Mouse (Mus musculus) intestine, embryonic 14.5 days (tissue): ENCODE results near the gene Smok3c. TPM values are rescaled to one million over a fixed set of nuclear protein-coding genes. Genes with fewer than 3 reads are reported as not detected.
A peak's percentile ranks its signal among the peaks of the same experiment; 100 is the strongest.
"Not testable (repeated sequence)": the region's sequence is repeated elsewhere in the genome, so short reads cannot be mapped to it uniquely, and the experiment has no call there.

Source experiments
- ATAC-seq: fragments of 200-750 bp; cut with Nextera tagmentation; replicated peaks from 2 replicates; pipeline ENCODE4 v1.8.0; 2017; ENCODE audit warnings: low read depth, moderate number of reproducible peaks, moderate TSS enrichment, moderate library complexity; ENCODE audit not compliant: low FRiP score, low TSS enrichment
- DNase-seq: peaks from one replicate; pipeline ENCODE4 v3.0.0-alpha.2; 2018; ENCODE audit warnings: low spot score
- H3K27ac ChIP-seq: fragments of 300-500 bp; sonication (generic); 2 replicates; pipeline ENCODE4 v1.5.1; 2014; ENCODE audit warnings: low read depth, mild to moderate bottlenecking, control low read depth
- H3K27me3 ChIP-seq: fragments of 300-500 bp; sonication (generic); replicated peaks from 2 replicates; pipeline ENCODE4 v1.6.1; 2014; ENCODE audit warnings: low read length, control low read depth; ENCODE audit not compliant: control insufficient read depth, insufficient read depth
- H3K36me3 ChIP-seq: fragments of 300-500 bp; sonication (generic); 2 replicates; pipeline ENCODE4 v1.6.1; 2014; ENCODE audit warnings: low read length, control low read depth; ENCODE audit not compliant: control insufficient read depth, insufficient read depth
- H3K4me1 ChIP-seq: fragments of 300-500 bp; sonication (generic); replicated peaks from 2 replicates; pipeline ENCODE4 v1.6.1; 2014; ENCODE audit warnings: low read length, control low read depth, mixed read lengths; ENCODE audit not compliant: control insufficient read depth, insufficient read depth
- H3K4me2 ChIP-seq: fragments of 300-500 bp; sonication (generic); 2 replicates; pipeline ENCODE4 v1.6.1; 2014; ENCODE audit warnings: low read length
- H3K4me3 ChIP-seq: fragments of 300-500 bp; sonication (generic); 2 replicates; pipeline ENCODE4 v1.5.1; 2014; ENCODE audit warnings: low read depth, low read length, control low read depth, mixed read lengths
- H3K9ac ChIP-seq: fragments of 300-500 bp; sonication (generic); 2 replicates; pipeline ENCODE4 v1.6.1; 2014; ENCODE audit warnings: mild to moderate bottlenecking, low read length
- H3K9me3 ChIP-seq: fragments of 300-500 bp; sonication (generic); 2 replicates; pipeline ENCODE4 v1.6.1; 2016; ENCODE audit warnings: low read length, control low read depth; ENCODE audit not compliant: control insufficient read depth
- WGBS: fragments of 180-500 bp; shearing (Covaris S2); extraction: QIAGEN DNeasy Blood & Tissue Kit; methylation state at CpG from one replicate; pipeline ENCODE4 v1.1.7; 2014; 5-methylcytosine and 5-hydroxymethylcytosine counted together
- polyA plus RNA-seq: library from polyadenylated mRNA; unstranded; fragments of >200 nt; fragmentation: Nextera tagmentation; extraction: Ambion mirVana; gene quantifications from 2 replicates; pipeline ENCODE4 v1.2.1, GENCODE M21; 2014

Gene Smok3c
- polyA plus RNA-seq = not detected in 2 replicates

GRCm38 (mm10) chr5:138052894-138053293, at the start of gene Smok3c:
Gene Smok3c, plus strand, starts transcription at chr5:138053194.
- not testable (repeated sequence) for H3K4me3 ChIP-seq, H3K4me1 ChIP-seq, ATAC-seq, H3K36me3 ChIP-seq, DNase-seq, H3K9ac ChIP-seq, H3K4me2 ChIP-seq, H3K9me3 ChIP-seq, H3K27me3 ChIP-seq, H3K27ac ChIP-seq
- no CpG with 5 or more reads among the region's 5 CpGs for WGBS

GRCm38 (mm10) chr5:138009437-138009836, 43.6 kb upstream of the Smok3c start:
- Histone ChIP-seq H3K36me3 (no peaks in the 10 kb centered on the region), H3K4me2 (no peak overlapping the region), H3K27ac (no peak overlapping the region), H3K4me3 (no peak overlapping the region), H3K9me3 (no peaks in the 10 kb centered on the region), H3K9ac (no peak overlapping the region), H3K4me1 (no peaks in the 10 kb centered on the region), H3K27me3 (no peaks in the 10 kb centered on the region)
- DNase-seq (no peak), ATAC-seq (no peak)
- WGBS = 85% methylated on average over 5 of the region's 5 CpGs

GRCm38 (mm10) chr5:138012382-138012781, 40.6 kb upstream of the Smok3c start:
- H3K9me3 ChIP-seq = no peaks in the 10 kb centered on the region
- no peaks in the 10 kb centered on the region for H3K27me3 ChIP-seq
- no peak for ATAC-seq
- H3K4me1 ChIP-seq = no peaks in the 10 kb centered on the region
- no peak overlapping the region for H3K9ac ChIP-seq
- no peak overlapping the region for H3K27ac ChIP-seq
- WGBS = 86% methylated on average over 5 of the region's 5 CpGs
- H3K4me2 ChIP-seq = no peak overlapping the region
- no peaks in the 10 kb centered on the region for H3K36me3 ChIP-seq
- DNase-seq = no peak
- no peak overlapping the region for H3K4me3 ChIP-seq

GRCm38 (mm10) chr5:138016530-138016929, 36.5 kb upstream of the Smok3c start:
- 62% methylated on average over 2 of the region's 2 CpGs for WGBS
- no peak for ATAC-seq

GRCm38 (mm10) chr5:138016997-138017396, 36.0 kb upstream of the Smok3c start:
- Histone ChIP-seq H3K36me3 (no peaks in the 10 kb centered on the region), H3K9ac (no peak overlapping the region), H3K9me3 (no peaks in the 10 kb centered on the region), H3K27ac (no peak overlapping the region), H3K27me3 (no peaks in the 10 kb centered on the region), H3K4me3 (no peak overlapping the region), H3K4me2 (no peak overlapping the region), H3K4me1 (no peaks in the 10 kb centered on the region)
- no peak for ATAC-seq
- no peak for DNase-seq

More at GRCm38 (mm10) chr5:138016530-138016929, 36.5 kb upstream of the Smok3c start:
- no peaks in the 10 kb centered on the region for H3K27me3 ChIP-seq
- H3K4me3 ChIP-seq = no peak overlapping the region
- peak; percentile 55 for DNase-seq
- H3K9ac ChIP-seq = no peak overlapping the region
- H3K36me3 ChIP-seq = no peaks in the 10 kb centered on the region
- H3K27ac ChIP-seq = peak overlapping the region; percentile 49; the same call in 1 of the 2 replicates
- no peak overlapping the region for H3K4me2 ChIP-seq
- no peaks in the 10 kb centered on the region for H3K9me3 ChIP-seq
- no peaks in the 10 kb centered on the region for H3K4me1 ChIP-seq

- 90% methylated on average over 3 of the region's 4 CpGs for WGBS
- not testable (repeated sequence) for H3K27me3 ChIP-seq
These were observed 33.4 kb upstream of the Smok3c start for GRCm38 (mm10) chr5:138019577-138019976.

GRCm38 (mm10) chr5:138020961-138021479, 32.0 kb upstream of the Smok3c start, which contains the start of the genes Smok3a and Smok3b:
Gene Smok3a, plus strand, starts transcription at chr5:138021261.
Gene Smok3b, plus strand, starts transcription at chr5:138021429.
- H3K27ac ChIP-seq, H3K4me1 ChIP-seq, ATAC-seq, H3K36me3 ChIP-seq, H3K9ac ChIP-seq, H3K27me3 ChIP-seq, H3K4me2 ChIP-seq, H3K4me3 ChIP-seq, DNase-seq, H3K9me3 ChIP-seq: not testable (repeated sequence)
- 85% methylated on average over 3 of the region's 7 CpGs for WGBS

More at GRCm38 (mm10) chr5:138019577-138019976, 33.4 kb upstream of the Smok3c start:
- H3K36me3 ChIP-seq, H3K27ac ChIP-seq, H3K9ac ChIP-seq, ATAC-seq, H3K4me3 ChIP-seq, H3K9me3 ChIP-seq, DNase-seq, H3K4me1 ChIP-seq, H3K4me2 ChIP-seq: not testable (repeated sequence)

- 86% methylated on average over 4 of the region's 4 CpGs for WGBS
- Histone ChIP-seq H3K4me3 (no peak overlapping the region), H3K9ac (no peak overlapping the region), H3K27me3 (no peaks in the 10 kb centered on the region), H3K4me1 (no peaks in the 10 kb centered on the region), H3K36me3 (no peaks in the 10 kb centered on the region), H3K9me3 (no peaks in the 10 kb centered on the region), H3K27ac (no peak overlapping the region), H3K4me2 (no peak overlapping the region)
- DNase-seq (no peak), ATAC-seq (no peak)
These were observed 20.8 kb downstream of the Smok3c start for GRCm38 (mm10) chr5:138073803-138074202.

- H3K36me3 ChIP-seq = no peaks in the 10 kb centered on the region
- no peaks in the 10 kb centered on the region for H3K9me3 ChIP-seq
- no peak overlapping the region for H3K4me3 ChIP-seq
- DNase-seq = no peak
- WGBS = 70% methylated on average over 3 of the region's 3 CpGs
- H3K4me2 ChIP-seq = no peak overlapping the region
- H3K27ac ChIP-seq = no peak overlapping the region
- no peaks in the 10 kb centered on the region for H3K4me1 ChIP-seq
- H3K9ac ChIP-seq = no peak overlapping the region
- H3K27me3 ChIP-seq = no peaks in the 10 kb centered on the region
- no peak for ATAC-seq
These were observed 22.7 kb downstream of the Smok3c start for GRCm38 (mm10) chr5:138075684-138076083.
